Mouse (Mus musculus) embryonic facial prominence, embryonic 11.5 days (tissue): ENCODE results near the gene Arsj. TPM values are rescaled to one million over a fixed set of nuclear protein-coding genes. Genes with fewer than 3 reads are reported as not detected.

ENCODE experiments used
- ATAC-seq: fragments of 200-750 bp; cut with Nextera tagmentation; replicated peaks from 2 replicates; pipeline ENCODE4 v1.8.0; 2017; ENCODE audit warnings: low read depth; ENCODE audit not compliant: insufficient number of reproducible peaks, low FRiP score, low TSS enrichment
- DNase-seq: peaks from one replicate; pipeline ENCODE4 v3.0.0-alpha.2; 2015; ENCODE audit warnings: low spot score
- H3K27ac ChIP-seq: fragments of 300-500 bp; sonication (generic); replicated peaks from 2 replicates; pipeline ENCODE4 v1.5.1; 2014; ENCODE audit warnings: mild to moderate bottlenecking, low read depth, low read length, control low read depth
- H3K27me3 ChIP-seq: fragments of 300-500 bp; sonication (generic); 2 replicates; pipeline ENCODE4 v1.6.1; 2014; ENCODE audit warnings: mild to moderate bottlenecking, low read length, moderate library complexity, mixed read lengths; ENCODE audit not compliant: control insufficient read depth, insufficient read depth
- H3K36me3 ChIP-seq: fragments of 300-500 bp; sonication (generic); replicated peaks from 2 replicates; pipeline ENCODE4 v1.6.1; 2014; ENCODE audit warnings: low read depth, mild to moderate bottlenecking, low read length, moderate library complexity, mixed read lengths; ENCODE audit not compliant: control insufficient read depth, insufficient read depth
- H3K4me1 ChIP-seq: fragments of 300-500 bp; sonication (generic); 2 replicates; pipeline ENCODE4 v1.6.1; 2014; ENCODE audit warnings: low read length, mixed read lengths; ENCODE audit not compliant: control insufficient read depth, insufficient read depth
- H3K4me2 ChIP-seq: fragments of 300-500 bp; sonication (generic); 2 replicates; pipeline ENCODE4 v1.6.1; 2014; ENCODE audit warnings: low read depth, mild to moderate bottlenecking, control low read depth, low read length, moderate library complexity
- H3K4me3 ChIP-seq: fragments of 300-500 bp; sonication (generic); 2 replicates; pipeline ENCODE4 v1.5.1; 2014; ENCODE audit warnings: low read depth, low read length, control low read depth
- H3K9ac ChIP-seq: fragments of 300-500 bp; sonication (generic); replicated peaks from 2 replicates; pipeline ENCODE4 v1.6.1; 2014; ENCODE audit warnings: mild to moderate bottlenecking, control low read depth, low read length
- H3K9me3 ChIP-seq: fragments of 300-500 bp; sonication (generic); replicated peaks from 2 replicates; pipeline ENCODE4 v1.6.1; 2016; ENCODE audit warnings: mild to moderate bottlenecking, low read length, inconsistent platforms, mixed read lengths; ENCODE audit not compliant: control insufficient read depth
- WGBS: fragments of 180-500 bp; shearing (Covaris S2); extraction: QIAGEN DNeasy Blood & Tissue Kit; methylation state at CpG from one replicate; pipeline ENCODE4 v1.1.7; 2014; 5-methylcytosine and 5-hydroxymethylcytosine counted together
- polyA plus RNA-seq: library from polyadenylated mRNA; unstranded; fragments of >200 nt; fragmentation: Nextera tagmentation; extraction: Ambion mirVana; gene quantifications from 2 replicates; pipeline ENCODE4 v1.2.1, GENCODE M21; 2014

The Arsj gene
- polyA plus RNA-seq, 1 experiment from 2014 or later, result 0.27 TPM

DNA sequence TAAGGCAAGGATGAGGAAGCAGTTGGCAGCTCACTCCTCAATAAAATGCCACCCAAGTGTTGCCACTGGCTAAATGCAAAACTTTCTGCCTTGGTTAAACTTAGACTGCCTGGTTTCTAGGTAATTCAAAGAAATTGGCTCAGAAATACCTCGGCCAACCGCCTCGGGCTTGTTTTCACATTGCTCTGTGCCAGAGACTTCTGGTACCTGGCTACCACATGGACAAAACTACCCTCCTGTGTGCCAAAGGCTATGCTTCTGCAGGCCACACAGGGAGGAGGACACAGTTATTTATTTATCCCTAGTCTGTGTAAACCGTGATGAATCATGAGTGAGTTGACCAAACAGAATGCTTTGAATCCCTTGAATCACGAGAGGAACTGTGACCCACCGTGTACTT lies 75.8 kb downstream of the Arsj start:
- ATAC-seq, result no peak
- H3K36me3 ChIP-seq, result no peaks in the 10 kb centered on the region
- H3K4me1 ChIP-seq, result no peaks in the 10 kb centered on the region
- 70% methylated on average over 6 of the region's 6 CpGs for WGBS
- no peaks in the 10 kb centered on the region for H3K27me3 ChIP-seq
- no peak for DNase-seq
- no peak overlapping the region for H3K9ac ChIP-seq
- no peak overlapping the region for H3K4me3 ChIP-seq
- no peaks in the 10 kb centered on the region for H3K9me3 ChIP-seq
- H3K27ac ChIP-seq, result no peak overlapping the region
- no peak overlapping the region for H3K4me2 ChIP-seq

DNA sequence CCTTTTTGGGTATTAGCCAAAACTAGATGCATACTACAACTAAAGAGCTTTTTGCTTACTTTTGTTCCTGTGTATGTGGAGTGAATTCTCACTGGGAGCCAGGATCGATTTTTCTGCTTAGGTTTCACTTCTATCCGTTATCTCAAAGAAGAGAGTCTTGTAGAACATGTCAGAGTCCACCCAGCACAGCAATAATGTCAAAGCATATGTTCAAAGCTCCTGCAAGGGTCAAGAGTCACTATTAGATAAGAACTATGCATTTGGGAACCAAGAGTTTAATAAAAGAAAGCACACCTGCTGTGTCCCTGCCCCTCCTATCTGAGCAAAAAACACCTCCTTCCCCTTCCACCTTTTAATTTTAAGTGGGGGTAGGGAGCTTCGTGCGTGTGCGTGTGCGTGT lies 85.6 kb downstream of the Arsj start:
- no peak for DNase-seq
- Histone ChIP-seq H3K9ac (no peak overlapping the region), H3K36me3 (no peaks in the 10 kb centered on the region), H3K9me3 (no peaks in the 10 kb centered on the region), H3K27me3 (no peaks in the 10 kb centered on the region), H3K4me2 (no peak overlapping the region), H3K27ac (no peak overlapping the region), H3K4me1 (no peaks in the 10 kb centered on the region), H3K4me3 (no peak overlapping the region)
- no peak for ATAC-seq
- 59% methylated on average over 6 of the region's 6 CpGs for WGBS

- no peak for ATAC-seq
These were observed 86.0 kb downstream of the Arsj start for GRCm38 (mm10) chr3:126449515-126449914.

GRCm38 (mm10) chr3:126455787-126456482 lies 92.5 kb downstream of the Arsj start:
- H3K4me1 ChIP-seq, result no peaks in the 10 kb centered on the region
- DNase-seq, result no peak
- H3K9me3 ChIP-seq, result no peaks in the 10 kb centered on the region
- WGBS, result 59% methylated on average over 7 of the region's 7 CpGs
- ATAC-seq, result no peak
- no peaks in the 10 kb centered on the region for H3K27me3 ChIP-seq
- no peaks in the 10 kb centered on the region for H3K36me3 ChIP-seq
- no peak overlapping the region for H3K4me3 ChIP-seq
- no peak overlapping the region for H3K4me2 ChIP-seq
- no peak overlapping the region for H3K27ac ChIP-seq
- no peak overlapping the region for H3K9ac ChIP-seq

More at GRCm38 (mm10) chr3:126449515-126449914, 86.0 kb downstream of the Arsj start:
- no peak overlapping the region for H3K27ac ChIP-seq
- no peak for DNase-seq
- H3K4me1 ChIP-seq, result no peaks in the 10 kb centered on the region
- no peak overlapping the region for H3K9ac ChIP-seq
- no peaks in the 10 kb centered on the region for H3K36me3 ChIP-seq
- H3K4me3 ChIP-seq, result no peak overlapping the region
- H3K4me2 ChIP-seq, result no peak overlapping the region
- 68% methylated on average over 2 of the region's 2 CpGs for WGBS
- H3K27me3 ChIP-seq, result no peaks in the 10 kb centered on the region
- H3K9me3 ChIP-seq, result no peaks in the 10 kb centered on the region

- H3K4me3 ChIP-seq, result no peak overlapping the region
- H3K4me2 ChIP-seq, result no peak overlapping the region
- DNase-seq (no peak), ATAC-seq (no peak)
- 75% methylated on average over 4 of the region's 4 CpGs for WGBS
- no peaks in the 10 kb centered on the region for H3K9me3 ChIP-seq
- H3K4me1 ChIP-seq, result no peaks in the 10 kb centered on the region
- H3K27me3 ChIP-seq, result no peaks in the 10 kb centered on the region
- H3K27ac ChIP-seq, result no peak overlapping the region
- no peaks in the 10 kb centered on the region for H3K36me3 ChIP-seq
- no peak overlapping the region for H3K9ac ChIP-seq
These were observed 99.8 kb downstream of the Arsj start for GRCm38 (mm10) chr3:126463119-126463815.

DNA sequence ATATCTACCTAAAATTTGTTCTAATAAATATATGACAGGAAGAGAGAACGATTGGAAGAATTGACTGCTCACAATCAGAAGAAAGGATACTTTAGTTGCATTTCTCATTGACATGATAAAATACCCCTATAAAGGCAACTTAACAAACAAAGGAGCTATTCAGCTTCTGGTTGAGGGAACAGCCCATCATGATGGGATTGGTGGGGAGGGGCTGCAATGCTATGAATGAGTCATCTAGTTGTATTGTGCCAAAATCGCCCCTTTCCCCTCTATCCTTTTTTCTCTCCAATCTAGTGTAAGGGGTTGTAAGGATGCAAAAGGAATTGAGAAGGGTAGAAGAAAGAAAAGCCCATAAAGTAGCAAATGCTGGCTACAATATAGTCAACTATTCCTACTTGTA lies 100.8 kb downstream of the Arsj start:
- Histone ChIP-seq H3K9me3 (no peaks in the 10 kb centered on the region), H3K36me3 (no peaks in the 10 kb centered on the region), H3K4me3 (no peak overlapping the region), H3K27ac (no peak overlapping the region), H3K9ac (no peak overlapping the region), H3K27me3 (no peaks in the 10 kb centered on the region), H3K4me2 (no peak overlapping the region), H3K4me1 (no peaks in the 10 kb centered on the region)
- DNase-seq (no peak), ATAC-seq (no peak)
- 39% methylated on average over 2 of the region's 2 CpGs for WGBS

Other genes starting within 250 kb of the Arsj start
- gene Camk2d, start 232.6 kb downstream of the Arsj start, polyA plus RNA-seq, result 15.6 and 16.5 TPM in 2 replicates